Mouse (Mus musculus) ES-E14 (cell line): ENCODE data around the gene Clcc1.

Experiments used
- CHD2 ChIP-seq: IDR thresholded peaks from 2 replicates; pipeline ENCODE4 v1.6.1; 2014; ENCODE audit warnings: mild to moderate bottlenecking, low read depth, low read length, inconsistent platforms
- ZC3H11A ChIP-seq: IDR thresholded peaks from 2 replicates; pipeline ENCODE4 v1.6.1; 2012; ENCODE audit warnings: low read depth, mild to moderate bottlenecking, inconsistent platforms, low read length, borderline replicate concordance
- ZNF384 ChIP-seq: IDR thresholded peaks from 2 replicates; pipeline ENCODE4 v1.6.1; 2012; ENCODE audit warnings: low read depth, low read length, inconsistent platforms

- TF ChIP-seq ZC3H11A (no peak), ZNF384 (no peak), CHD2 (no peak)
Observed at GRCm38 (mm10) chr3:108711296-108711695, 57.6 kb downstream of the Clcc1 start.
